19 mouse cellular contexts compared by ENCODE assay signal in the genomic region with DNA sequence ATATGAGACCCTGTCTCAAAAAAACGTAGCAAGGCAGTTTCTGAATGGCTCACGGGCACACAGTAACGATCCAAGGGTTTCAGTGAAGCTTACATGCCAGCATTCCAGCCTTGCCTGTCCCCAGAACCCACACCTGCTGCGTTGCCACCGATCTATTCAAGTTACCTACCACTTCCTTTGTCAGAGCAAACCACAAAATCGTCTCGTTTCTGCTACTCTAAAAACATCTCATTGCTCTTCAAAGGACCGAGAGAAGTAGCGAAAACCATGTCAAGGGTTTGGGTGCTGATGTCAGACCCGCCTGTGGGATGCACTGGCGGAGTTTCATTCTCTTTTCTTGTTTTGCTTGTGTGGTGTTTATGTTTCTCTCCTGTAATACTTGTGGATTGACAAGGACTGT. TPM values are rescaled to one million over a fixed set of nuclear protein-coding genes. Genes with fewer than 3 reads are reported as not detected.
DNase-seq lines count a peak whose midpoint lies in the region; ATAC-seq and TF ChIP-seq lines count a peak whose summit lies in the region.
"Had no signal": no experiment of that assay in that cellular context is flagged by ENCODE, and none has a peak within 500 bp of the region (broad histone marks: within the 10 kb centered on the region; RNA-seq: fewer than 3 reads in every experiment).

No protein-coding gene starts in this region.

- H3K36me3 ChIP-seq in CH12.LX (replicated peaks in 1 of 2; ENCODE audit: control insufficient read depth in 1 of 2, insufficient read depth in 1 of 2, low read length in 1 of 2) = peaks cover 0 to 5% of the 10 kb centered on the region in 2 experiments
- peaks cover 5% of the 10 kb centered on the region; the same call in 1 of the 2 replicates for H3K36me3 ChIP-seq in hindbrain, embryonic 10.5 days
- H3K36me3 ChIP-seq: heart, embryonic 12.5 days had no signal

- H3K79me2 ChIP-seq in CH12.LX (replicated peaks; ENCODE audit: control insufficient read depth, extremely low read depth, insufficient read depth, poor library complexity, severe bottlenecking) = peaks cover 11% of the 10 kb centered on the region

- peaks cover 2% of the 10 kb centered on the region for H3K27me3 ChIP-seq in CH12.LX (replicated peaks)
- no peaks in the 10 kb centered on the region for H3K27me3 ChIP-seq in hindbrain, embryonic 10.5 days (ENCODE audit: insufficient read depth, poor library complexity, severe bottlenecking)
- H3K27me3 ChIP-seq: heart, embryonic 12.5 days had no signal

- TF ChIP-seq RAD21 in CH12.LX (IDR thresholded peaks at IDR 0.05; ENCODE audit: low read depth, low read length) = no peak; the same call in none of the 2 replicates

- no peak overlapping the region for H3K27ac ChIP-seq in CH12.LX (ENCODE audit: insufficient read depth, low read depth)
- H3K27ac ChIP-seq in hindbrain, embryonic 10.5 days = no peak overlapping the region
- H3K27ac ChIP-seq: gastrocnemius, adult 2 months; hindbrain, embryonic 14.5 days had no signal

- intact Hi-C loops in left cerebral cortex, postnatal 4 days (cut with DNase I) = no loop called here

- H3K4me2 ChIP-seq in CH12.LX (ENCODE audit: insufficient read depth, low read depth, poor library complexity, severe bottlenecking) = peak overlapping the region; percentile 51
- H3K4me2 ChIP-seq: heart, embryonic 12.5 days; hindbrain, embryonic 14.5 days had no signal

- peak; percentile 72 for TF ChIP-seq EP300 in CH12.LX (IDR thresholded peaks at IDR 0.05; ENCODE audit: low read length)

- peak; percentile 28; the same call in 1 of the 2 replicates for ATAC-seq in neutrophil, adult 5-6 weeks (ENCODE audit: extremely low read depth, insufficient number of reproducible peaks, low FRiP score, poor library complexity, severe bottlenecking)
- ATAC-seq: intestine, embryonic 16.5 days; liver, postnatal 0 days had no signal

- TF ChIP-seq POLR2A in CH12.LX (IDR thresholded peaks at IDR 0.05; ENCODE audit: low read depth, low read length) = no peak

- H3K4me3 ChIP-seq in CH12.LX (replicated peaks in 1 of 3; ENCODE audit: low read depth in 2 of 3, low read length in 2 of 3, poor library complexity in 1 of 3) = no peak overlapping the region
- H3K4me3 ChIP-seq in hindbrain, embryonic 10.5 days = no peak overlapping the region
- H3K4me3 ChIP-seq: gastrocnemius, adult 2 months; heart, embryonic 12.5 days; myocyte had no signal

- no peaks in the 10 kb centered on the region for H3K9me3 ChIP-seq in CH12.LX (replicated peaks; ENCODE audit: low read length)
- H3K9me3 ChIP-seq in hindbrain, embryonic 10.5 days = no peaks in the 10 kb centered on the region
- H3K9me3 ChIP-seq: heart, embryonic 12.5 days had no signal

- in situ Hi-C loops in CH12.LX (cut with MboI; ENCODE audit: low pct_ligation_motif_present, low pct_unique_long_range_greater_than_20kb, low sequenced_read_pairs) = no loop called here

- H3K4me1 ChIP-seq in CH12.LX (ENCODE audit: control insufficient read depth in 1 of 2, insufficient read depth in 2 of 2) = peaks cover 15 to 55% of the 10 kb centered on the region in 2 experiments
- peaks cover 48% of the 10 kb centered on the region for H3K4me1 ChIP-seq in hindbrain, embryonic 10.5 days (replicated peaks)

- H3K9ac ChIP-seq in CH12.LX (ENCODE audit: insufficient read depth, low read depth) = no peak overlapping the region
- H3K9ac ChIP-seq: heart, embryonic 12.5 days; hindbrain, embryonic 14.5 days; liver, postnatal 0 days had no signal

- dilution Hi-C loops in CH12.LX (cut with MboI; ENCODE audit: extremely low pct_ligation_motif_present, extremely low pct_unique_long_range_greater_than_20kb, low sequenced_read_pairs) = no loop called here

- peak; percentile 95 for DNase-seq in CD4-positive helper T cell, adult 2 months (ENCODE audit: low read depth, low spot score)
- DNase-seq in CH12.LX (ENCODE audit: extremely low read depth) = peak; percentile 56
- peak; percentile 77 for DNase-seq in thymus, postnatal 25 days
- DNase-seq in left cerebral cortex, postnatal 4 days = no peak
- DNase-seq in hindbrain, embryonic 10.5 days (ENCODE audit: low spot score) = no peak
- no peak for DNase-seq in kidney, postnatal 14 days
- DNase-seq: cerebellum, adult 18-20 months; cerebellum, postnatal 36 days; gastrocnemius, adult 2 months; heart, postnatal 14 days; kidney, postnatal 10 days; liver, postnatal 0 days; lung, postnatal 10 days; midbrain, embryonic 14.5 days had no signal

- WGBS in hindbrain, embryonic 10.5 days = 75% methylated on average over 11 of the region's 11 CpGs

- TF ChIP-seq CTCF in CH12.LX (conservative IDR thresholded peaks at IDR 0.05 in 1 of 2, IDR thresholded peaks at IDR 0.05 in 1 of 2; ENCODE audit: low read depth in 2 of 2, low read length in 2 of 2) = no peak

TF ChIP-seq in CH12.LX, 34 proteins besides CTCF, POLR2A, EP300 and RAD21:
- TF ChIP-seq SIN3A (IDR thresholded peaks at IDR 0.05; ENCODE audit: low read length) = peak; percentile 69; the same call in 1 of the 2 replicates
- peak; percentile 34; the same call in 1 of the 2 replicates for TF ChIP-seq JUND (conservative IDR thresholded peaks at IDR 0.05; ENCODE audit: low read depth, low read length)
- TF ChIP-seq JUN (IDR thresholded peaks at IDR 0.05; ENCODE audit: insufficient read depth, low read depth, low read length) = 0 out of 2 replicates have a peak, but pooled peaks have one; percentile 3
- TF ChIP-seq IRF4 (IDR thresholded peaks at IDR 0.05; ENCODE audit: low read depth, low read length) = peak; percentile 58; the same call in 1 of the 2 replicates
- peak; percentile 29; the same call in 1 of the 2 replicates for TF ChIP-seq CHD2 (IDR thresholded peaks at IDR 0.05; ENCODE audit: low read length)
- TF ChIP-seq BHLHE40 (IDR thresholded peaks at IDR 0.05; ENCODE audit: low read depth, low read length) = peak; percentile 57
- TF ChIP-seq MYC (IDR thresholded peaks at IDR 0.05; ENCODE audit: low read depth, low read length) = 0 out of 2 replicates have a peak, but pooled peaks have one; percentile 41
- peak; percentile 57; the same call in 1 of the 2 replicates for TF ChIP-seq RCOR1 (conservative IDR thresholded peaks at IDR 0.05; ENCODE audit: low read depth, low read length)
- peak; percentile 70 for TF ChIP-seq TCF12 (IDR thresholded peaks at IDR 0.05; ENCODE audit: low read depth, low read length)
- no peak for TF ChIP-seq USF1 (IDR thresholded peaks at IDR 0.05; ENCODE audit: low read depth, low read length)
- TF ChIP-seq USF2 (conservative IDR thresholded peaks at IDR 0.05; ENCODE audit: low read depth, low read length) = no peak
- 0 out of 2 replicates have a peak, but pooled peaks have one; percentile 57 for TF ChIP-seq MAFK (IDR thresholded peaks at IDR 0.05; ENCODE audit: insufficient replicate concordance, low read length)
- no peak for TF ChIP-seq MAZ (IDR thresholded peaks at IDR 0.05; ENCODE audit: low read depth, low read length)
- peak; percentile 50; the same call in 1 of the 2 replicates for TF ChIP-seq MXI1 (IDR thresholded peaks at IDR 0.05; ENCODE audit: low read depth, low read length)
- TF ChIP-seq ETS1 (conservative IDR thresholded peaks at IDR 0.05; ENCODE audit: low read depth, low read length) = peak; percentile 46
- TF ChIP-seq ELF1 (IDR thresholded peaks at IDR 0.05; ENCODE audit: low read depth, low read length) = no peak
- TF ChIP-seq MEF2A (IDR thresholded peaks at IDR 0.05; ENCODE audit: borderline replicate concordance, low read depth, low read length) = peak; percentile 60; the same call in 1 of the 2 replicates

RNA-seq across cellular contexts. Expression of a gene that starts 2.4 kb away (rescaled TPM):
- total RNA-seq in CH12.LX (2012; rRNA removed) (8.3 and 8.7 TPM in 2 replicates), CH12.LX (2014; rRNA removed) (10.2 and 10.6 TPM in 2 replicates)
- 23.5 and 24.7 TPM in 2 replicates for polyA plus RNA-seq in CH12.LX (2012; ENCODE audit: insufficient read length, low read depth)
- total RNA-seq in neutrophil, adult 5-6 weeks (2017) = 31.6 and 33.2 TPM in 2 replicates
- 10 to 100 TPM; 46.2 to 49.9 TPM for total RNA-seq in left cerebral cortex, postnatal 4 days (2021)
- polyA plus RNA-seq in hindbrain, embryonic 10.5 days (2016; fragmentation: Nextera tagmentation; extraction: Ambion mirVana) = 57.5 and 71.8 TPM in 2 replicates

Comparison
In these comparisons a context has a peak if more than half of its experiments do, and no peak if none do; other contexts are left out.
1. DNase-seq: peak in CD4-positive helper T cell, adult 2 months (single experiment), CH12.LX (single experiment) and thymus, postnatal 25 days (single experiment); none in left cerebral cortex, postnatal 4 days (single experiment), hindbrain, embryonic 10.5 days (single experiment) and kidney, postnatal 14 days (single experiment).